Mouse (Mus musculus): ENCODE results near the gene 1700028J19Rik.

DNA sequence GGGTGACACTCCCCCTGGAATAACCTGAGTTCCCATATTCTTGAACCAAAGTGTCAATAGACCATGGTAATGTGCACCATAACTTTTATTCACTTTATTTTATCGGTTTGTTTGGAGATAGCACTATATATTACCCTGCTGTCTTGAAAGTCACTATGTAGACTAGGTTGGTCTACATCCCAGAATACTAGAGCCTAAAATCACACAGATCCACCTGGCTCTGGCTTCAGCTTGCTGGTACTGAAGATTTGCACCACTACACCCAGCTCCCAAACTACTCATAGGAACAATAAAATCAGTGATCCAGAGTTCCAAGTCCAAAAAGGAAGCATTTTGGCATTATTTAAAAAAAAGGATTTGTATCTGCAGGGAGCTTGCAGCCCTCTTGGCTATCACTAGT, 30.9 kb downstream of the 1700028J19Rik start, which contains the start of gene Klk1b5:
- TF ChIP-seq CTCF (IDR thresholded peaks at IDR 0.05; ENCODE audit: borderline replicate concordance, control insufficient read depth, extremely low read depth, insufficient read depth, low read length, poor library complexity): no peak
- TF ChIP-seq POLR2A (IDR thresholded peaks at IDR 0.05; ENCODE audit: control insufficient read depth, extremely low read depth, insufficient read depth, low read length, poor library complexity): no peak
